Mouse (Mus musculus): ENCODE data around the gene Gm17655. TPM values are rescaled to one million over a fixed set of nuclear protein-coding genes. Genes with fewer than 3 reads are reported as not detected.

The Gm17655 gene
- polyA plus RNA-seq, 1 experiment, result 2.1 TPM

DNA sequence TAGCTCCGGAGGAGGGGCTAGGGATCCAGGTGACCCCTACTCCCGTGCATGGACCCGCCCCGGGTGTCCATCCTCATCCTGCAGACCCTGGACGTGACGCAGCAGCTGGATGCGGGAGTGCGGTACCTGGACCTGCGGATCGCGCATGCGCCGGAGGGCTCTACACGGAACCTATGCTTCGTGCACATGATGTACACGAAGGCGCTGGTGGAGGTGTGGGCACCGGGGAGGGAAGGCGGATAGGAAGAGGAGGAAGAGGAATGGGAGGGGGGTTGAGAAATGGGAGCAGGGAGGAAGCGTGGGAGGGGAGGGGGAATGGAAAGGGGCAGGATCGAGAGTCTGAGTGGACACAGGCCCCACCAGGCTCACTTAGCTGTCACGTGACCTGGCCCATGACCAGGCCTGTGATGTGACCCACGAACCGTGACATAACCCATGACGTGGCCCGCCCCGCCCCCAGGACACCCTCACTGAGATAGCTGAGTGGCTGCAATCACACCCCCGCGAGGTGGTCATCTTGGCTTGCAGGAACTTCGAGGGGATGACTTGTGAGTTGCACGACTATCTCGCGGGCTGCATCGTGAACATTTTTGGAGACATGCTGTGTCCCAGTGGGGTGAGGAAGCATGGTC, 29.5 kb upstream of the Gm17655 start:
- DNase-seq (ENCODE audit: low read depth), result peak; percentile 76
- no peak for TF ChIP-seq CTCF (IDR thresholded peaks at IDR 0.05; ENCODE audit: borderline replicate concordance, extremely low read depth, insufficient read depth, insufficient read length)

DNA sequence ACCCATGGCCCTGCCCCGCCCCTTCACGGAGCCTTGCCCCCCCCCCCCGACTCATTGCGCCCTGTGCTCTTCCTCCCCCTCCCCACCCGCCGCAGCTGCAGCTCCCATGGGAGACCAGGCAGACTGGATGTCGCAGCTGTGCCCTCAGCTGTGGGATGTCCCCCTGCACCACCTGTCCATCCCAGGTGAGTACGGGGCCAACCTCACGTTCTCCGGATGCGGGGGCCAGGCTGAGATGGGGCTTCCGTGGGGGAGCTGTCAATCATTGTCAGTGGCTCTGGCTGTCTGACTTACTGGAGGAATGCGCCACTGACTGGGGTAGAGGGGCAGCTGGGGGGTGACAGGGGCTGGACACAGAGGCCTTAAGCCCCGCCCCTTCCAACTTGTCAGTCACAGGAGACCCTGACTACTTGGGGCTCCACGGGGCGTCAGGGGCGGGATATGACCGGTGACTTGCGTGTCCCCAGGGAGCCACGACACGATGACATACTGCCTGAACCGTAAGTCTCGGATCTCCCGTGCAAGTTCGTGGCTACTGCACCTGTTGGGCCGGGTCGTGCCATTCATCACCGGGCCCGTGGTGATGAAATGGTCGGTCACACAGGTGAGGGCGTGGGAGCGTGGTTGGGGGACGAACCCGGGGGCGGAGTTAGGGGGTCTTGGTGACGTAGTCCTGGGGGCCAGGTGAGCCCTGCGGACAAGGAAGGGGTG, 28.8 kb upstream of the Gm17655 start:
- TF ChIP-seq CTCF (IDR thresholded peaks at IDR 0.05; ENCODE audit: borderline replicate concordance, extremely low read depth, insufficient read depth, insufficient read length) (no peak), POLR2A (IDR thresholded peaks at IDR 0.05; ENCODE audit: borderline replicate concordance, extremely low read depth, insufficient read depth, insufficient read length, poor library complexity, severe bottlenecking) (no peak)
- DNase-seq (ENCODE audit: low read depth), result peak; percentile 36

DNA sequence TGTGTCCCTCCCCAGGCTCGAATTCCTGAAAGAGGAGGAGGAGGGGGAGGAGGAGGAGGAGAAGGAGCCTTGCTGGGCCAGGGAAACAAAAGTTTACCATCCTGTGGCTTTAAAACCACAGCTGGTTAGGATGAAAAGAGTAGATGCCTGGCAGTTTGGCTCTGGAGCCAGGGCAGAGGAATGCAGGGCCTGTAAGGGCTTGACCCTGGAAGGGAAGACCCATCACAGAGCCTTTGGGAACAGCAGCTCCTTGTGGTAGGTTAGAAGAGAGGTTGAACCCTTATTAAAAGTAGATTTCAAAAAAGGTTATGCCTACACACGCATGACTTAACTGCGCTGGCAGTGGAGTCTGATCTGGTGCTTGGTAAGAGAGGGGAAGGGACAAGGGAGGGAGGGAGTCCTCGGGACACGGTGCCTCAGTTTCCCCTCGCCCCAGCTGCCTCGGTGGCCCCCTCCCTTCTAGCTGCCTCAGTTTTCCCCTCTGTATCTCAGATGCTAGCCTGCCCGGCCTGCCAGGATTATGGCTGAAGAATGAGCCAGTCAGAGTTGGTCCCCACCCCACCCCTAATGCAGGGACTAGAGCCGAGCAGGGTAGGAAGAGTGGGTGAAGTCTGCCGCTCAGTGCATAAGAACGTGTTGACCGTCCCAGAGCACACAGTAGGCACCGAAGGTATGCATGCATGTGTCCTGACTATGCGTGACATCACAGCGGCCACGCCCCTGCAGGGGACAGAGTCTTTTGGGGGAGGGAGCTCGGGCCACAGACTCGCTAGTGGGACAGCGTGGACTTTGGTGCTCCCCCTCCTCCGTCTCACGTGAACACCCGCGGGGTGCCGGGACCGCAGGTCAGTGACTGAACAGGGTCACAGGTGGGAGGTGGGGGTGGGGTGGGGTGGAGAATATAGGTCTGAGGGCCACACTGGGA, 27.6 kb upstream of the Gm17655 start, which contains the start of gene Plcxd1:
Gene Plcxd1 (plus strand): TSS at position 314 of the 925 bp plus-strand sequence.
- TF ChIP-seq CTCF (IDR thresholded peaks at IDR 0.05; ENCODE audit: borderline replicate concordance, extremely low read depth, insufficient read depth, insufficient read length) (no peak), POLR2A (IDR thresholded peaks at IDR 0.05; ENCODE audit: borderline replicate concordance, extremely low read depth, insufficient read depth, insufficient read length, poor library complexity, severe bottlenecking) (no peak)
- DNase-seq (ENCODE audit: low read depth), result no peak

DNA sequence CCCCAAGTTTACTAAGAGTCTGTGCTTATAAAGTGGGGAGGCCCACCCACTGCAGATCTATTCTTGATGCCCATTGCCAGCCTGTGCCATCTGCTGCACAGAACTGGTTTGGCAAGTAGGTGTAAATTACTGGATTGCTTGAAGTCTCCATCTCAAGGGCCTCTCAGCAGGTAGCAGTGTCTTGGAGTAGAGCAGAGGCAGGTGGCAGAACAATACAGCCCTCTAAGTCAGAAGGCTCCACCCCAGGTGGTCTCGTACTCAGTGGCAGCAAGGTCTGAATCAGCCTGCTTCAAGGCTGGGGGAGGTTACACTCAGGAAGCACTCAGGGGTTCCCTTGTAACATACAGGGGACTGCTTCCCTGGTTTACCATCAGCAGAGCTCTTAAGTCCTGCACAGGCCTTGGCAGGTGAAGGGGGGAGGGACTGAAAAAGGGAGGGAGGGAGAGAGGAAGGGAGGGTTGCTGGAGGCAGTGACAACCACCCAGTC, 26.7 kb upstream of the Gm17655 start:
- peak; percentile 42 for DNase-seq (ENCODE audit: low read depth)

DNA sequence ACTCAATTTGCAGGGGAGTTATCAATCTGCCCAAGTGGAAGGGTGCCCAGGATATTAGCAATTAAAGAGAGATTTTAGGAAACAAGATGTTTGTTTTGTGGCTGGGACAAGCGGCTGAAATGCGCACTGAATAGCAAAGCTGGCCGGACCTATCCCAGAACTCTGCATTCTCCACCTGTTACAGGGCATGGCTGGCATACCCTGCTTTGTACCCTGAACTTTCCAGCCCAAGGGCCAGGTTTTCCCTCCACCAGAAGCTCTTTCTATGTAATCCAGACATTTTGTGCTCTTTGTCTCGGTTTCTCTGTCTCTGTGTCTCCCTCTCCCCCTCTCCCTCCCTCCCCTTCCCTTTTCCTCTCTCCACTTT, 22.5 kb upstream of the Gm17655 start:
- TF ChIP-seq CTCF (IDR thresholded peaks at IDR 0.05; ENCODE audit: borderline replicate concordance, extremely low read depth, insufficient read depth, insufficient read length), result no peak
- no peak for TF ChIP-seq POLR2A (IDR thresholded peaks at IDR 0.05; ENCODE audit: borderline replicate concordance, extremely low read depth, insufficient read depth, insufficient read length, poor library complexity, severe bottlenecking)
- DNase-seq (ENCODE audit: low read depth), result no peak

More for the DNA sequence above, 26.7 kb upstream of the Gm17655 start:
- TF ChIP-seq POLR2A (IDR thresholded peaks at IDR 0.05; ENCODE audit: borderline replicate concordance, extremely low read depth, insufficient read depth, insufficient read length, poor library complexity, severe bottlenecking) (no peak), CTCF (IDR thresholded peaks at IDR 0.05; ENCODE audit: borderline replicate concordance, extremely low read depth, insufficient read depth, insufficient read length) (no peak)

DNA sequence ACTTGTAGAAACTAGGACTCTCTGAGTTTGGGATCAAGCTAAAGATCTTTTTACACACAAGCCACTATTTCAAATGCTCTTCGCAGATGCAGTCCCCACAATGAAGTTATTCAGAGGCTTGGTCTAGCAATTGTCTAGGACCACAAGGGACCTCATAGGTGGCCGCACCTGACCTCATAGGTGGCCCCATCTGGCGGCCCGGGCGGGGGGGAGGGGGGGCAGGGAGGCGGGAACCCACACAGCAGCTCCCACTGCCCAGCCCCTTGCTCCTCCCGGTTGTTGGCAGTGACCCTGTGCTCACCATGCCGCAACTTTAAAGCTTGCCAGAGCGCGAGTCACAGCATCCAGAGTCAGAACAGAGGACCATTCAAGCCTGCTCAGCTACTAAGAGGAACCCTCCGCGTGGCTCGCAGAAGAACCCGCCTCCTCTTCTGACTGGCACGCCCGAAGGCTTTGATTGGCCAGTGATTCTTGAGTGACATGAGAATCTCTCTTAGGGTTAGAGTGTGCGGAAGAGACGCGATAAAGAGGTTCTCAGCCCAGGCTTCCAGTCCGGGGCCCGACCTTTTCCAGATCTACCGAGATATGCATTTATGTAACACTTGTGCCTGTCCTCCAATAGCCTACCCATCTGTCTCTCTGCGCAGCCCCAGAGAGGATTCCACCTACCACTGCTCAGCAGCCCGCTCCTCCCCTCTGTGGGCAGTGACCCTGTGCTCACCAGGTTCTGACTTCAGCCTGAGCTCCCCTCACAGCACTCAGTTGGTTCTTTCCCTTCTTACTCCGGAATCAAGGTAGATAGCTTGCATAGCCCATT, 21.9 kb upstream of the Gm17655 start, which contains the start of gene Gm35315:
Gene Gm35315 (minus strand): TSS at position 391 of the 817 bp plus-strand sequence.
- TF ChIP-seq POLR2A (IDR thresholded peaks at IDR 0.05; ENCODE audit: borderline replicate concordance, extremely low read depth, insufficient read depth, insufficient read length, poor library complexity, severe bottlenecking) (peak; percentile 21; the same call in 1 of the 2 replicates), CTCF (IDR thresholded peaks at IDR 0.05; ENCODE audit: borderline replicate concordance, extremely low read depth, insufficient read depth, insufficient read length) (no peak)

DNA sequence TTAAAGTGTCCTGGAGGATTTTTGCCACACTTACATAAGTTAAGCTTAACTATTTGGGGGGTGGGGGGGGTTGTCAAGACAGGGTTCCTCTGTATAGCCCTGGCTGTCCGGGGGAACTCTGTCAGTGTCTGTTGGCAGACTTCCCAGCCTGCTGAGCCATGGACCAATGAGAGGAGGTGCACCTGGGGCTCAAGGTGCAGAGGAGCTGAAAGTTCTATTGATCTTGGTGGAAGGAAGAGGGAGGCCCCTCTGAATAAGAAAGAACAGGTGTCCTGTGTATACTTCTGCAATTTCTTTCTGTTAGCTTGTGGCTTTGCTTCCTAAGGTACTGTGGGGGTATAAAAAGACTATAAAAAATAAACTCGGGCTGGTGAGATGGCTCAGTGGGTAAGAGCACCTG, 19.2 kb upstream of the Gm17655 start:
- DNase-seq (ENCODE audit: low read depth), result no peak
- TF ChIP-seq CTCF (IDR thresholded peaks at IDR 0.05; ENCODE audit: borderline replicate concordance, extremely low read depth, insufficient read depth, insufficient read length) (no peak), POLR2A (IDR thresholded peaks at IDR 0.05; ENCODE audit: borderline replicate concordance, extremely low read depth, insufficient read depth, insufficient read length, poor library complexity, severe bottlenecking) (no peak)

More for the DNA sequence above, 21.9 kb upstream of the Gm17655 start, which contains the start of gene Gm35315:
- DNase-seq (ENCODE audit: low read depth), result peak; percentile 96

DNA sequence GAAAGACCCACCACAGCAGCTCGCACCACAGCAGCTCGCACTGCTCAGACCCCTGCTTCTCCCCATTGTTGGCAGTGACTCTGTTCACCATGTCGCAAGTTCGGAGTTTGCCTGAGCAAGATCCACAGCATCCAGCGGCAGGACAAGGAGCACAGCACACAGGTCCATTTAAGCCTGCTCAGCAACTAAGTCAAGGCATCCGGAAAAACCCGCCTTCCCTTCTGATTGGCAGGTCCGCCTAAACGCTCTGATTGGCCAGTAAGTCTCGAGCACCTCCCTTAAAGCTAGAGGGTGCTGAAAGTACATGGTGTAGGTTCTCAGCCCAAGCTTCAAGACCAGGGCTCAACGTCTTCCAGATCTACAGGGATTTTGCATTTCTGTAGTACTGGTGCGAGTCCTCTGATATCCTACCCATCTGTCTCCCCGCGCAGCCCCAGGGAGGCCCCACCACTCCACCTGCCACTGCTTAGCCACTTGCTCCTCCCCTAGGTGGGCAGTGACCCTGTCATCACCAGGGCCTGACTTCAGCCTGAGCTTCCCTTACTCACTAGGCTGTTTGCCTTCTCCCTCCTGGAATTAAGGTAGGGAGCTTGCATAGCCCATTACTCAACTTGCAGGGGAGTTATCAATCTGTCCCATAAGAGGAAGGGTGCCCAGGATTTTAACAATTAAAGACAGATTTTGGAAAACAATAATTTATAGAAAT, 14.0 kb upstream of the Gm17655 start:
- no peak for TF ChIP-seq CTCF (IDR thresholded peaks at IDR 0.05; ENCODE audit: borderline replicate concordance, extremely low read depth, insufficient read depth, insufficient read length)
- TF ChIP-seq POLR2A (IDR thresholded peaks at IDR 0.05; ENCODE audit: borderline replicate concordance, extremely low read depth, insufficient read depth, insufficient read length, poor library complexity, severe bottlenecking), result no peak
- no peak for DNase-seq (ENCODE audit: low read depth)

DNA sequence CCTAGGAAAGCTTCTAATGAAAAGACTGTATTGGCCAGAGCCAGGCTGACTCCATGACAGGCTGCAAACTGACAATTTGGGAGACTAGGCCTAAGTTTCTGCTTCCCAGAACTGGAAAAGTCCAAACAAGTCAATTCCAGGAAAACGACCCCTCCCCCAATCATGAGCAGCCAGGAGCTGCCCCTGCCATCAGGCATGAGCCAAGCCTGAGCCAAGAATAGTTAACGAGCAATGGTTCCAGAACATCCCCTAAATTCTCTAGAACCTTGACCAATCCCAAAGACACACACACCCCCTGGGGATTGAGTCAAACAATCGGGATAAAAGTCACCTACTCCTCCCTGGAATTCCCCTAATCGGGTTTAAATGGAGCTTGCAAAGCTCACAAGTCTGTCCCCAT, 10.6 kb upstream of the Gm17655 start:
- no peak for DNase-seq (ENCODE audit: low read depth)

More for the DNA sequence above, 10.6 kb upstream of the Gm17655 start:
- TF ChIP-seq POLR2A (IDR thresholded peaks at IDR 0.05; ENCODE audit: borderline replicate concordance, extremely low read depth, insufficient read depth, insufficient read length, poor library complexity, severe bottlenecking), result no peak
- no peak for TF ChIP-seq CTCF (IDR thresholded peaks at IDR 0.05; ENCODE audit: borderline replicate concordance, extremely low read depth, insufficient read depth, insufficient read length)

Measured in brain, embryonic 14.5 days (tissue).